Mouse (Mus musculus): ENCODE data around the gene Srp68. TPM values are rescaled to one million over a fixed set of nuclear protein-coding genes. Genes with fewer than 3 reads are reported as not detected.

Srp68 gene
- polyA plus RNA-seq, 1 experiment from 2014 or later, result 80.5 TPM

GRCm38 (mm10) chr11:116265850-116266249, 8.2 kb downstream of the Srp68 start:
- ATAC-seq (replicated peaks; ENCODE audit: insufficient number of reproducible peaks, low FRiP score, low TSS enrichment, low read depth), result no peak
- no peak for DNase-seq (ENCODE audit: low spot score)
- WGBS, result 91% methylated on average over 4 of the region's 4 CpGs
- Histone ChIP-seq H3K4me1 (ENCODE audit: control insufficient read depth, insufficient read depth, low read length) (no peaks in the 10 kb centered on the region), H3K9ac (replicated peaks; ENCODE audit: low read length) (no peak overlapping the region), H3K9me3 (replicated peaks; ENCODE audit: control insufficient read depth, low read length) (no peaks in the 10 kb centered on the region), H3K4me3 (ENCODE audit: low read depth, low read length) (no peak overlapping the region), H3K4me2 (ENCODE audit: low read depth, low read length) (no peak overlapping the region), H3K36me3 (replicated peaks; ENCODE audit: control insufficient read depth, insufficient read depth, low read depth, low read length) (peaks cover 6% of the 10 kb centered on the region), H3K27me3 (ENCODE audit: control insufficient read depth, insufficient read depth, low read length) (no peaks in the 10 kb centered on the region), H3K27ac (replicated peaks; ENCODE audit: low read depth, low read length) (no peak overlapping the region)

- Histone ChIP-seq H3K9ac (replicated peaks; ENCODE audit: low read length) (no peak overlapping the region), H3K27me3 (ENCODE audit: control insufficient read depth, insufficient read depth, low read length) (no peaks in the 10 kb centered on the region), H3K4me2 (ENCODE audit: low read depth, low read length) (no peak overlapping the region), H3K9me3 (replicated peaks; ENCODE audit: control insufficient read depth, low read length) (no peaks in the 10 kb centered on the region), H3K4me3 (ENCODE audit: low read depth, low read length) (no peak overlapping the region), H3K27ac (replicated peaks; ENCODE audit: low read depth, low read length) (no peak overlapping the region), H3K4me1 (ENCODE audit: control insufficient read depth, insufficient read depth, low read length) (no peaks in the 10 kb centered on the region), H3K36me3 (replicated peaks; ENCODE audit: control insufficient read depth, insufficient read depth, low read depth, low read length) (peaks cover 6% of the 10 kb centered on the region)
- DNase-seq (ENCODE audit: low spot score), result no peak
- WGBS, result 91% methylated on average over 11 of the region's 11 CpGs
- no peak for ATAC-seq (replicated peaks; ENCODE audit: insufficient number of reproducible peaks, low FRiP score, low TSS enrichment, low read depth)
Measured at GRCm38 (mm10) chr11:116265352-116265751, 8.7 kb downstream of the Srp68 start.

GRCm38 (mm10) chr11:116260259-116260658, 13.8 kb downstream of the Srp68 start:
- H3K4me1 ChIP-seq (ENCODE audit: control insufficient read depth, insufficient read depth, low read length), result no peaks in the 10 kb centered on the region
- no peak overlapping the region for H3K27ac ChIP-seq (replicated peaks; ENCODE audit: low read depth, low read length)
- ATAC-seq (replicated peaks; ENCODE audit: insufficient number of reproducible peaks, low FRiP score, low TSS enrichment, low read depth) (no peak), DNase-seq (ENCODE audit: low spot score) (no peak)
- no peak overlapping the region for H3K4me2 ChIP-seq (ENCODE audit: low read depth, low read length)
- no peaks in the 10 kb centered on the region for H3K9me3 ChIP-seq (replicated peaks; ENCODE audit: control insufficient read depth, low read length)
- H3K36me3 ChIP-seq (replicated peaks; ENCODE audit: control insufficient read depth, insufficient read depth, low read depth, low read length), result peaks cover 15% of the 10 kb centered on the region
- H3K4me3 ChIP-seq (ENCODE audit: low read depth, low read length), result no peak overlapping the region
- no peaks in the 10 kb centered on the region for H3K27me3 ChIP-seq (ENCODE audit: control insufficient read depth, insufficient read depth, low read length)
- 88% methylated on average over 7 of the region's 7 CpGs for WGBS
- no peak overlapping the region for H3K9ac ChIP-seq (replicated peaks; ENCODE audit: low read length)

GRCm38 (mm10) chr11:116259461-116259860, 14.6 kb downstream of the Srp68 start:
- ATAC-seq (replicated peaks; ENCODE audit: insufficient number of reproducible peaks, low FRiP score, low TSS enrichment, low read depth) (no peak), DNase-seq (ENCODE audit: low spot score) (no peak)
- WGBS, result 95% methylated on average over 8 of the region's 8 CpGs
- H3K27ac ChIP-seq (replicated peaks; ENCODE audit: low read depth, low read length), result no peak overlapping the region
- H3K4me2 ChIP-seq (ENCODE audit: low read depth, low read length), result no peak overlapping the region
- H3K9me3 ChIP-seq (replicated peaks; ENCODE audit: control insufficient read depth, low read length), result no peaks in the 10 kb centered on the region
- no peaks in the 10 kb centered on the region for H3K27me3 ChIP-seq (ENCODE audit: control insufficient read depth, insufficient read depth, low read length)
- peaks cover 14% of the 10 kb centered on the region for H3K36me3 ChIP-seq (replicated peaks; ENCODE audit: control insufficient read depth, insufficient read depth, low read depth, low read length)
- no peaks in the 10 kb centered on the region for H3K4me1 ChIP-seq (ENCODE audit: control insufficient read depth, insufficient read depth, low read length)
- no peak overlapping the region for H3K4me3 ChIP-seq (ENCODE audit: low read depth, low read length)
- no peak overlapping the region for H3K9ac ChIP-seq (replicated peaks; ENCODE audit: low read length)

GRCm38 (mm10) chr11:116255982-116256675, 17.9 kb downstream of the Srp68 start:
- 87% methylated on average over 9 of the region's 9 CpGs for WGBS
- Histone ChIP-seq H3K27me3 (ENCODE audit: control insufficient read depth, insufficient read depth, low read length) (no peaks in the 10 kb centered on the region), H3K9me3 (replicated peaks; ENCODE audit: control insufficient read depth, low read length) (no peaks in the 10 kb centered on the region), H3K9ac (replicated peaks; ENCODE audit: low read length) (no peak overlapping the region), H3K4me3 (ENCODE audit: low read depth, low read length) (no peak overlapping the region), H3K27ac (replicated peaks; ENCODE audit: low read depth, low read length) (no peak overlapping the region), H3K4me2 (ENCODE audit: low read depth, low read length) (no peak overlapping the region), H3K4me1 (ENCODE audit: control insufficient read depth, insufficient read depth, low read length) (no peaks in the 10 kb centered on the region), H3K36me3 (replicated peaks; ENCODE audit: control insufficient read depth, insufficient read depth, low read depth, low read length) (peaks cover 26% of the 10 kb centered on the region)
- ATAC-seq (replicated peaks; ENCODE audit: insufficient number of reproducible peaks, low FRiP score, low TSS enrichment, low read depth) (no peak), DNase-seq (ENCODE audit: low spot score) (no peak)

- 88% methylated on average over 22 of the region's 22 CpGs for WGBS
- no peak overlapping the region for H3K4me2 ChIP-seq (ENCODE audit: low read depth, low read length)
- no peak overlapping the region for H3K9ac ChIP-seq (replicated peaks; ENCODE audit: low read length)
- no peak overlapping the region for H3K27ac ChIP-seq (replicated peaks; ENCODE audit: low read depth, low read length)
- no peak for DNase-seq (ENCODE audit: low spot score)
- ATAC-seq (replicated peaks; ENCODE audit: insufficient number of reproducible peaks, low FRiP score, low TSS enrichment, low read depth), result no peak
- H3K27me3 ChIP-seq (ENCODE audit: control insufficient read depth, insufficient read depth, low read length), result no peaks in the 10 kb centered on the region
- no peak overlapping the region for H3K4me3 ChIP-seq (ENCODE audit: low read depth, low read length)
- no peaks in the 10 kb centered on the region for H3K9me3 ChIP-seq (replicated peaks; ENCODE audit: control insufficient read depth, low read length)
- peaks cover 30% of the 10 kb centered on the region for H3K36me3 ChIP-seq (replicated peaks; ENCODE audit: control insufficient read depth, insufficient read depth, low read depth, low read length)
- no peaks in the 10 kb centered on the region for H3K4me1 ChIP-seq (ENCODE audit: control insufficient read depth, insufficient read depth, low read length)
Measured at GRCm38 (mm10) chr11:116255090-116255981, 18.7 kb downstream of the Srp68 start.

- 93% methylated on average over 9 of the region's 9 CpGs for WGBS
- no peak overlapping the region for H3K27ac ChIP-seq (replicated peaks; ENCODE audit: low read depth, low read length)
- no peak overlapping the region for H3K4me2 ChIP-seq (ENCODE audit: low read depth, low read length)
- ATAC-seq (replicated peaks; ENCODE audit: insufficient number of reproducible peaks, low FRiP score, low TSS enrichment, low read depth), result no peak
- no peaks in the 10 kb centered on the region for H3K9me3 ChIP-seq (replicated peaks; ENCODE audit: control insufficient read depth, low read length)
- H3K9ac ChIP-seq (replicated peaks; ENCODE audit: low read length), result no peak overlapping the region
- no peaks in the 10 kb centered on the region for H3K27me3 ChIP-seq (ENCODE audit: control insufficient read depth, insufficient read depth, low read length)
- no peak for DNase-seq (ENCODE audit: low spot score)
- H3K4me1 ChIP-seq (ENCODE audit: control insufficient read depth, insufficient read depth, low read length), result no peaks in the 10 kb centered on the region
- peaks cover 29% of the 10 kb centered on the region for H3K36me3 ChIP-seq (replicated peaks; ENCODE audit: control insufficient read depth, insufficient read depth, low read depth, low read length)
- H3K4me3 ChIP-seq (ENCODE audit: low read depth, low read length), result no peak overlapping the region
Measured at GRCm38 (mm10) chr11:116254627-116255026, 19.4 kb downstream of the Srp68 start.

GRCm38 (mm10) chr11:116253076-116253600, 20.9 kb downstream of the Srp68 start:
- ATAC-seq (replicated peaks; ENCODE audit: insufficient number of reproducible peaks, low FRiP score, low TSS enrichment, low read depth), result no peak
- 84% methylated on average over 3 of the region's 3 CpGs for WGBS

More at GRCm38 (mm10) chr11:116253076-116253600, 20.9 kb downstream of the Srp68 start:
- Histone ChIP-seq H3K4me3 (ENCODE audit: low read depth, low read length) (no peak overlapping the region), H3K4me2 (ENCODE audit: low read depth, low read length) (no peak overlapping the region), H3K27me3 (ENCODE audit: control insufficient read depth, insufficient read depth, low read length) (no peaks in the 10 kb centered on the region), H3K4me1 (ENCODE audit: control insufficient read depth, insufficient read depth, low read length) (no peaks in the 10 kb centered on the region), H3K9ac (replicated peaks; ENCODE audit: low read length) (no peak overlapping the region), H3K27ac (replicated peaks; ENCODE audit: low read depth, low read length) (no peak overlapping the region), H3K36me3 (replicated peaks; ENCODE audit: control insufficient read depth, insufficient read depth, low read depth, low read length) (peaks cover 25% of the 10 kb centered on the region), H3K9me3 (replicated peaks; ENCODE audit: control insufficient read depth, low read length) (no peaks in the 10 kb centered on the region)
- DNase-seq (ENCODE audit: low spot score), result no peak
